15 mouse cellular contexts compared by ENCODE assay signal in genomic region chr7:31074061-31074712, GRCm38 (mm10). TPM values are rescaled to one million over a fixed set of nuclear protein-coding genes. Genes with fewer than 3 reads are reported as not detected.
DNase-seq lines count a peak whose midpoint lies in the region; ATAC-seq and TF ChIP-seq lines count a peak whose summit lies in the region.
"Had no signal": no experiment of that assay in that cellular context is flagged by ENCODE, and none has a peak within 500 bp of the region (broad histone marks: within the 10 kb centered on the region; RNA-seq: fewer than 3 reads in every experiment).

No protein-coding gene starts in this region.

- no peaks in the 10 kb centered on the region for H3K36me3 ChIP-seq in stomach, embryonic 16.5 days (ENCODE audit: control insufficient read depth, insufficient read depth, low read length)
- H3K36me3 ChIP-seq: midbrain, embryonic 12.5 days had no signal

- peak overlapping the region; percentile 45; the same call in 1 of the 2 replicates for H3K27ac ChIP-seq in left cerebral cortex, adult 2 months
- peak overlapping the region; percentile 89 for H3K27ac ChIP-seq in stomach, embryonic 16.5 days (ENCODE audit: low read length)
- H3K27ac ChIP-seq: heart, adult 2 months; midbrain, embryonic 12.5 days had no signal

- no peaks in the 10 kb centered on the region for H3K9me3 ChIP-seq in stomach, embryonic 16.5 days (replicated peaks; ENCODE audit: control insufficient read depth, low read length)
- H3K9me3 ChIP-seq: midbrain, embryonic 12.5 days had no signal

- peak overlapping the region; percentile 53 for H3K4me2 ChIP-seq in stomach, embryonic 16.5 days (ENCODE audit: low read depth, low read length)
- H3K4me2 ChIP-seq: midbrain, embryonic 12.5 days had no signal

- no peak overlapping the region for H3K4me3 ChIP-seq in left cerebral cortex, adult 2 months
- H3K4me3 ChIP-seq in stomach, embryonic 16.5 days (replicated peaks; ENCODE audit: low read length): peak overlapping the region; percentile 52
- H3K4me3 ChIP-seq: heart, adult 2 months; midbrain, embryonic 12.5 days had no signal

- ATAC-seq in stomach, embryonic 16.5 days (ENCODE audit: insufficient read depth, low FRiP score): no peak
- no peak for ATAC-seq in megakaryocyte progenitor cell, adult 5-6 weeks (replicated peaks; ENCODE audit: poor library complexity)

- H3K4me1 ChIP-seq in stomach, embryonic 16.5 days (ENCODE audit: control insufficient read depth, insufficient read depth, low read length): peaks cover 20% of the 10 kb centered on the region
- H3K4me1 ChIP-seq: midbrain, embryonic 12.5 days had no signal

- H3K9ac ChIP-seq in stomach, embryonic 16.5 days (ENCODE audit: low read length): peak overlapping the region; percentile 56
- H3K9ac ChIP-seq: midbrain, embryonic 12.5 days had no signal

- WGBS in stomach, embryonic 16.5 days: 39% methylated on average over 7 of the region's 7 CpGs

- peak; percentile 52 to 53 for DNase-seq in cerebellum, postnatal 25 days
- no peak for DNase-seq in cerebellum, postnatal 4 days (ENCODE audit: low spot score in 2 of 2)
- DNase-seq in left cerebral cortex, adult 2 months (ENCODE audit: extremely low spot score in 1 of 2, low spot score in 2 of 2): peak in 1 of 2 experiments; percentile 39
- DNase-seq in left cerebral cortex, adult 11 months (ENCODE audit: low spot score): no peak
- peak; percentile 60 for DNase-seq in testis, postnatal 10 days (ENCODE audit: low spot score)
- no peak for DNase-seq in testis, postnatal 14 days (ENCODE audit: low spot score)
- DNase-seq: heart, postnatal 14 days; kidney, adult 9 months; lung, adult 2 months; right cerebral cortex, postnatal 4 days had no signal

- H3K27me3 ChIP-seq in stomach, embryonic 16.5 days (ENCODE audit: control insufficient read depth, insufficient read depth, low read length): no peaks in the 10 kb centered on the region
- H3K27me3 ChIP-seq: midbrain, embryonic 12.5 days had no signal

- intact Hi-C loops in left cerebral cortex, adult 2 months (cut with DNase I): loop anchor here (10.0 kb wide), 1 partner anchor 339 kb away; no protein-coding TSS in a partner anchor

- TF ChIP-seq CTCF in left cerebral cortex, adult 2 months (IDR thresholded peaks at IDR 0.05): no peak

RNA-seq across cellular contexts. Expression of gene Fxyd3, which starts 2.3 kb away (rescaled TPM):
- not detected for total RNA-seq in left cerebral cortex, adult 2 months (2021)
- 497 and 614 TPM in 2 replicates for polyA plus RNA-seq in stomach, embryonic 16.5 days (2015; fragmentation: Nextera tagmentation; extraction: Ambion mirVana)
- total RNA-seq in megakaryocyte progenitor cell, adult 5-6 weeks (2015): not detected in 2 replicates
- not detected in 2 replicates for total RNA-seq in megakaryocyte progenitor cell, adult 5-6 weeks (2017)
- total RNA-seq: MEL had no signal

RNA-seq across cellular contexts. Expression of gene Lgi4, which starts 15.0 kb away (rescaled TPM):
- 10 to 100 TPM; 28.9 to 34.1 TPM for total RNA-seq in left cerebral cortex, adult 2 months (2021)
- polyA plus RNA-seq in stomach, embryonic 16.5 days (2015; fragmentation: Nextera tagmentation; extraction: Ambion mirVana): 0.92 and 1.7 TPM in 2 replicates
- 0.57 TPM in 1 of 2 replicates, not detected in the other for total RNA-seq in megakaryocyte progenitor cell, adult 5-6 weeks (2015)
- 0.10 TPM in 1 of 2 replicates, not detected in the other for total RNA-seq in megakaryocyte progenitor cell, adult 5-6 weeks (2017)
- total RNA-seq: MEL had no signal

RNA-seq across cellular contexts. Expression of gene Fxyd1, which starts 17.2 kb away (rescaled TPM):
- 10 to 100 TPM; 72.8 to 79.1 TPM for total RNA-seq in left cerebral cortex, adult 2 months (2021)
- 127 and 129 TPM in 2 replicates for polyA plus RNA-seq in stomach, embryonic 16.5 days (2015; fragmentation: Nextera tagmentation; extraction: Ambion mirVana)
- total RNA-seq in megakaryocyte progenitor cell, adult 5-6 weeks (2015): not detected in 2 replicates
- total RNA-seq in megakaryocyte progenitor cell, adult 5-6 weeks (2017): not detected in 2 replicates
- total RNA-seq: MEL had no signal

RNA-seq across cellular contexts. Expression of gene Fxyd7, which starts 22.9 kb away (rescaled TPM):
- 100 to 1,000 TPM; 174 to 184 TPM for total RNA-seq in left cerebral cortex, adult 2 months (2021)
- polyA plus RNA-seq in stomach, embryonic 16.5 days (2015; fragmentation: Nextera tagmentation; extraction: Ambion mirVana): 22.2 and 25.8 TPM in 2 replicates
- not detected in 2 replicates for total RNA-seq in megakaryocyte progenitor cell, adult 5-6 weeks (2015)
- not detected in 2 replicates for total RNA-seq in megakaryocyte progenitor cell, adult 5-6 weeks (2017)
- total RNA-seq: MEL had no signal

RNA-seq across cellular contexts. Expression of gene Fxyd5, which starts 31.9 kb away (rescaled TPM):
- 10 to 100 TPM; 34.1 to 39.0 TPM for total RNA-seq in left cerebral cortex, adult 2 months (2021)
- 28.0 and 31.0 TPM in 2 replicates for polyA plus RNA-seq in stomach, embryonic 16.5 days (2015; fragmentation: Nextera tagmentation; extraction: Ambion mirVana)
- 389 and 471 TPM in 2 replicates for total RNA-seq in megakaryocyte progenitor cell, adult 5-6 weeks (2015)
- total RNA-seq in megakaryocyte progenitor cell, adult 5-6 weeks (2017): 244 and 257 TPM in 2 replicates

Comparison
In these comparisons a context has a peak if more than half of its experiments do, and no peak if none do; other contexts are left out.
1. DNase-seq: peak in cerebellum, postnatal 25 days (2 of 2) and testis, postnatal 10 days (single experiment); none in cerebellum, postnatal 4 days (0 of 2), left cerebral cortex, adult 11 months (single experiment) and testis, postnatal 14 days (single experiment).
2. RNA of gene Lgi4, which starts 15.0 kb away (total RNA-seq): 28.9 to 34.1 TPM in left cerebral cortex, adult 2 months; 0.10 to 0.57 TPM in megakaryocyte progenitor cell, adult 5-6 weeks; every median in the first group is over 10 times any median in the second.
3. RNA of gene Fxyd1, which starts 17.2 kb away (total RNA-seq): 72.8 to 79.1 TPM in left cerebral cortex, adult 2 months; not detected in megakaryocyte progenitor cell, adult 5-6 weeks; every median in the first group is over 10 times any median in the second.